Mouse (Mus musculus): Measurements from ENCODE around the gene Gtf2a1. TPM values are rescaled to one million over a fixed set of nuclear protein-coding genes. Genes with fewer than 3 reads are reported as not detected.

The Gtf2a1 gene
- polyA plus RNA-seq, 1 experiment from 2014 or later: 25.0 TPM

GRCm38 (mm10) chr12:91534514-91534913, 55.8 kb downstream of the Gtf2a1 start:
- Histone ChIP-seq H3K27me3 (replicated peaks; ENCODE audit: insufficient read depth, low read length) (no peaks in the 10 kb centered on the region), H3K36me3 (ENCODE audit: insufficient read depth, low read length) (no peaks in the 10 kb centered on the region), H3K27ac (ENCODE audit: low read length) (no peak overlapping the region), H3K4me3 (ENCODE audit: low read depth, low read length) (no peak overlapping the region), H3K4me1 (ENCODE audit: insufficient read depth, low read depth, low read length) (no peaks in the 10 kb centered on the region), H3K9ac (replicated peaks; ENCODE audit: low read depth) (no peak overlapping the region), H3K4me2 (replicated peaks; ENCODE audit: low read depth, low read length) (no peak overlapping the region), H3K9me3 (ENCODE audit: low read length) (no peaks in the 10 kb centered on the region)
- TF ChIP-seq EP300 (IDR thresholded peaks at IDR 0.05) (no peak), CTCF (IDR thresholded peaks at IDR 0.05) (no peak)
- ATAC-seq (no peak), DNase-seq (ENCODE audit: low spot score) (no peak)
- WGBS: 79% methylated on average over 6 of the region's 6 CpGs

GRCm38 (mm10) chr12:91523626-91524025, 66.7 kb downstream of the Gtf2a1 start:
- 59% methylated on average over 3 of the region's 3 CpGs for WGBS
- no peak overlapping the region for H3K27ac ChIP-seq (ENCODE audit: low read length)
- H3K36me3 ChIP-seq (ENCODE audit: insufficient read depth, low read length): no peaks in the 10 kb centered on the region
- H3K9ac ChIP-seq (replicated peaks; ENCODE audit: low read depth): no peak overlapping the region
- no peaks in the 10 kb centered on the region for H3K27me3 ChIP-seq (replicated peaks; ENCODE audit: insufficient read depth, low read length)
- no peak overlapping the region for H3K4me2 ChIP-seq (replicated peaks; ENCODE audit: low read depth, low read length)
- H3K9me3 ChIP-seq (ENCODE audit: low read length): no peaks in the 10 kb centered on the region
- no peaks in the 10 kb centered on the region for H3K4me1 ChIP-seq (ENCODE audit: insufficient read depth, low read depth, low read length)
- H3K4me3 ChIP-seq (ENCODE audit: low read depth, low read length): no peak overlapping the region
- no peak for TF ChIP-seq EP300 (IDR thresholded peaks at IDR 0.05)
- TF ChIP-seq CTCF (IDR thresholded peaks at IDR 0.05): no peak
- DNase-seq (ENCODE audit: low spot score) (no peak), ATAC-seq (no peak)

GRCm38 (mm10) chr12:91517808-91518207, 72.5 kb downstream of the Gtf2a1 start:
- WGBS: 86% methylated on average over 3 of the region's 3 CpGs
- TF ChIP-seq CTCF (IDR thresholded peaks at IDR 0.05): no peak
- TF ChIP-seq EP300 (IDR thresholded peaks at IDR 0.05): no peak
- Histone ChIP-seq H3K27me3 (replicated peaks; ENCODE audit: insufficient read depth, low read length) (no peaks in the 10 kb centered on the region), H3K4me1 (ENCODE audit: insufficient read depth, low read depth, low read length) (no peaks in the 10 kb centered on the region), H3K9me3 (ENCODE audit: low read length) (no peaks in the 10 kb centered on the region), H3K9ac (replicated peaks; ENCODE audit: low read depth) (no peak overlapping the region), H3K36me3 (ENCODE audit: insufficient read depth, low read length) (no peaks in the 10 kb centered on the region), H3K4me3 (ENCODE audit: low read depth, low read length) (no peak overlapping the region), H3K4me2 (replicated peaks; ENCODE audit: low read depth, low read length) (no peak overlapping the region), H3K27ac (ENCODE audit: low read length) (no peak overlapping the region)
- no peak for DNase-seq (ENCODE audit: low spot score)
- ATAC-seq: no peak

- Histone ChIP-seq H3K9ac (replicated peaks; ENCODE audit: low read depth) (no peak overlapping the region), H3K4me3 (ENCODE audit: low read depth, low read length) (no peak overlapping the region), H3K36me3 (ENCODE audit: insufficient read depth, low read length) (no peaks in the 10 kb centered on the region), H3K4me1 (ENCODE audit: insufficient read depth, low read depth, low read length) (no peaks in the 10 kb centered on the region), H3K9me3 (ENCODE audit: low read length) (no peaks in the 10 kb centered on the region), H3K27ac (ENCODE audit: low read length) (no peak overlapping the region), H3K27me3 (replicated peaks; ENCODE audit: insufficient read depth, low read length) (no peaks in the 10 kb centered on the region), H3K4me2 (replicated peaks; ENCODE audit: low read depth, low read length) (no peak overlapping the region)
- 70% methylated on average over 6 of the region's 6 CpGs for WGBS
- ATAC-seq: no peak
- DNase-seq (ENCODE audit: low spot score): no peak
- TF ChIP-seq CTCF (IDR thresholded peaks at IDR 0.05) (no peak), EP300 (IDR thresholded peaks at IDR 0.05) (no peak)
Observed at GRCm38 (mm10) chr12:91513980-91514379, 76.3 kb downstream of the Gtf2a1 start.

GRCm38 (mm10) chr12:91511766-91512165, 78.5 kb downstream of the Gtf2a1 start:
- no peaks in the 10 kb centered on the region for H3K9me3 ChIP-seq (ENCODE audit: low read length)
- H3K36me3 ChIP-seq (ENCODE audit: insufficient read depth, low read length): no peaks in the 10 kb centered on the region
- no peak overlapping the region for H3K4me3 ChIP-seq (ENCODE audit: low read depth, low read length)
- H3K9ac ChIP-seq (replicated peaks; ENCODE audit: low read depth): no peak overlapping the region
- DNase-seq (ENCODE audit: low spot score): no peak
- no peak for ATAC-seq
- TF ChIP-seq EP300 (IDR thresholded peaks at IDR 0.05) (no peak), CTCF (IDR thresholded peaks at IDR 0.05) (no peak)
- H3K27ac ChIP-seq (ENCODE audit: low read length): no peak overlapping the region
- H3K4me2 ChIP-seq (replicated peaks; ENCODE audit: low read depth, low read length): no peak overlapping the region
- no peaks in the 10 kb centered on the region for H3K4me1 ChIP-seq (ENCODE audit: insufficient read depth, low read depth, low read length)
- no peaks in the 10 kb centered on the region for H3K27me3 ChIP-seq (replicated peaks; ENCODE audit: insufficient read depth, low read length)
- 61% methylated on average over 3 of the region's 3 CpGs for WGBS

Other genes starting within 250 kb of the Gtf2a1 start
- 2.4 TPM in 2 replicates for gene Cep128, start 206.1 kb downstream of the Gtf2a1 start, polyA plus RNA-seq (2015; fragmentation: Nextera tagmentation; extraction: Ambion mirVana)
- 0.12 and 0.17 TPM in 2 replicates for gene Tshr, start 205.9 kb downstream of the Gtf2a1 start, polyA plus RNA-seq (2015; fragmentation: Nextera tagmentation; extraction: Ambion mirVana)
- gene Ston2, start 197.9 kb upstream of the Gtf2a1 start, polyA plus RNA-seq (2015; fragmentation: Nextera tagmentation; extraction: Ambion mirVana): 6.2 and 6.8 TPM in 2 replicates